Mouse (Mus musculus): Measurements from ENCODE around the gene Tango6. TPM values are rescaled to one million over a fixed set of nuclear protein-coding genes. Genes with fewer than 3 reads are reported as not detected.

Gene Tango6
- polyA plus RNA-seq, 1 experiment from 2014 or later, result 10.1 TPM

- ATAC-seq (ENCODE audit: insufficient number of reproducible peaks, insufficient read depth, low FRiP score, low read depth), result no peak
- H3K36me3 ChIP-seq (ENCODE audit: control insufficient read depth, insufficient read depth, low read length), result no peaks in the 10 kb centered on the region
- H3K27me3 ChIP-seq (ENCODE audit: control insufficient read depth, insufficient read depth, low read length), result no peaks in the 10 kb centered on the region
- no peaks in the 10 kb centered on the region for H3K9me3 ChIP-seq (ENCODE audit: control insufficient read depth, low read depth, low read length)
- no peak overlapping the region for H3K27ac ChIP-seq (ENCODE audit: low read length)
- H3K9ac ChIP-seq (replicated peaks; ENCODE audit: low read depth, low read length), result no peak overlapping the region
- H3K4me1 ChIP-seq (ENCODE audit: control insufficient read depth, insufficient read depth, low read length), result no peaks in the 10 kb centered on the region
- 97% methylated on average over 15 of the region's 15 CpGs for WGBS
- no peak overlapping the region for H3K4me3 ChIP-seq (ENCODE audit: low read depth, low read length)
- no peak overlapping the region for H3K4me2 ChIP-seq (replicated peaks; ENCODE audit: low read depth, low read length)
Measured at GRCm38 (mm10) chr8:106674318-106674717, 8.6 kb upstream of the Tango6 start.

- Histone ChIP-seq H3K27me3 (ENCODE audit: control insufficient read depth, insufficient read depth, low read length) (no peaks in the 10 kb centered on the region), H3K4me1 (ENCODE audit: control insufficient read depth, insufficient read depth, low read length) (no peaks in the 10 kb centered on the region), H3K27ac (ENCODE audit: low read length) (no peak overlapping the region), H3K36me3 (ENCODE audit: control insufficient read depth, insufficient read depth, low read length) (no peaks in the 10 kb centered on the region), H3K4me2 (replicated peaks; ENCODE audit: low read depth, low read length) (no peak overlapping the region), H3K4me3 (ENCODE audit: low read depth, low read length) (no peak overlapping the region), H3K9me3 (ENCODE audit: control insufficient read depth, low read depth, low read length) (no peaks in the 10 kb centered on the region), H3K9ac (replicated peaks; ENCODE audit: low read depth, low read length) (no peak overlapping the region)
- no peak for ATAC-seq (ENCODE audit: insufficient number of reproducible peaks, insufficient read depth, low FRiP score, low read depth)
- WGBS, result 79% methylated on average over 8 of the region's 8 CpGs
Measured at GRCm38 (mm10) chr8:106674894-106675293, 8.0 kb upstream of the Tango6 start.

- H3K27me3 ChIP-seq (ENCODE audit: control insufficient read depth, insufficient read depth, low read length), result no peaks in the 10 kb centered on the region
- no peak overlapping the region for H3K27ac ChIP-seq (ENCODE audit: low read length)
- H3K9me3 ChIP-seq (ENCODE audit: control insufficient read depth, low read depth, low read length), result no peaks in the 10 kb centered on the region
- no peak overlapping the region for H3K4me3 ChIP-seq (ENCODE audit: low read depth, low read length)
- H3K36me3 ChIP-seq (ENCODE audit: control insufficient read depth, insufficient read depth, low read length), result no peaks in the 10 kb centered on the region
- no peak for ATAC-seq (ENCODE audit: insufficient number of reproducible peaks, insufficient read depth, low FRiP score, low read depth)
- WGBS, result 90% methylated on average over 4 of the region's 4 CpGs
- no peak overlapping the region for H3K4me2 ChIP-seq (replicated peaks; ENCODE audit: low read depth, low read length)
- H3K9ac ChIP-seq (replicated peaks; ENCODE audit: low read depth, low read length), result no peak overlapping the region
- H3K4me1 ChIP-seq (ENCODE audit: control insufficient read depth, insufficient read depth, low read length), result peaks cover 6% of the 10 kb centered on the region; the same call in 1 of the 2 replicates
Measured at GRCm38 (mm10) chr8:106684387-106684786, 1.5 kb downstream of the Tango6 start.

GRCm38 (mm10) chr8:106687479-106687878 lies 4.6 kb downstream of the Tango6 start:
- peaks cover 3% of the 10 kb centered on the region for H3K36me3 ChIP-seq (ENCODE audit: control insufficient read depth, insufficient read depth, low read length)
- no peak for ATAC-seq (ENCODE audit: insufficient number of reproducible peaks, insufficient read depth, low FRiP score, low read depth)
- no peaks in the 10 kb centered on the region for H3K9me3 ChIP-seq (ENCODE audit: control insufficient read depth, low read depth, low read length)
- H3K4me1 ChIP-seq (ENCODE audit: control insufficient read depth, insufficient read depth, low read length), result peaks cover 6% of the 10 kb centered on the region; the same call in 1 of the 2 replicates
- H3K4me2 ChIP-seq (replicated peaks; ENCODE audit: low read depth, low read length), result no peak overlapping the region
- H3K27ac ChIP-seq (ENCODE audit: low read length), result no peak overlapping the region
- no peaks in the 10 kb centered on the region for H3K27me3 ChIP-seq (ENCODE audit: control insufficient read depth, insufficient read depth, low read length)
- no peak overlapping the region for H3K4me3 ChIP-seq (ENCODE audit: low read depth, low read length)
- no peak overlapping the region for H3K9ac ChIP-seq (replicated peaks; ENCODE audit: low read depth, low read length)
- WGBS, result 3% methylated on average over 4 of the region's 4 CpGs

GRCm38 (mm10) chr8:106697748-106698248 lies 14.9 kb downstream of the Tango6 start:
- WGBS, result 87% methylated on average over 3 of the region's 3 CpGs
- H3K4me2 ChIP-seq (replicated peaks; ENCODE audit: low read depth, low read length), result no peak overlapping the region
- no peaks in the 10 kb centered on the region for H3K4me1 ChIP-seq (ENCODE audit: control insufficient read depth, insufficient read depth, low read length)
- H3K9ac ChIP-seq (replicated peaks; ENCODE audit: low read depth, low read length), result no peak overlapping the region
- H3K36me3 ChIP-seq (ENCODE audit: control insufficient read depth, insufficient read depth, low read length), result peaks cover 25% of the 10 kb centered on the region
- H3K9me3 ChIP-seq (ENCODE audit: control insufficient read depth, low read depth, low read length), result no peaks in the 10 kb centered on the region
- H3K27ac ChIP-seq (ENCODE audit: low read length), result no peak overlapping the region
- no peak for ATAC-seq (ENCODE audit: insufficient number of reproducible peaks, insufficient read depth, low FRiP score, low read depth)
- H3K4me3 ChIP-seq (ENCODE audit: low read depth, low read length), result no peak overlapping the region
- H3K27me3 ChIP-seq (ENCODE audit: control insufficient read depth, insufficient read depth, low read length), result no peaks in the 10 kb centered on the region

GRCm38 (mm10) chr8:106699588-106699987 lies 16.7 kb downstream of the Tango6 start:
- 78% methylated on average over 5 of the region's 5 CpGs for WGBS
- H3K4me3 ChIP-seq (ENCODE audit: low read depth, low read length), result no peak overlapping the region
- H3K27ac ChIP-seq (ENCODE audit: low read length), result no peak overlapping the region

GRCm38 (mm10) chr8:106700131-106700530 lies 17.3 kb downstream of the Tango6 start:
- WGBS, result 93% methylated on average over 6 of the region's 6 CpGs
- H3K4me1 ChIP-seq (ENCODE audit: control insufficient read depth, insufficient read depth, low read length), result peaks cover 5% of the 10 kb centered on the region; the same call in 1 of the 2 replicates
- H3K27me3 ChIP-seq (ENCODE audit: control insufficient read depth, insufficient read depth, low read length), result no peaks in the 10 kb centered on the region
- H3K9me3 ChIP-seq (ENCODE audit: control insufficient read depth, low read depth, low read length), result no peaks in the 10 kb centered on the region
- no peak overlapping the region for H3K4me3 ChIP-seq (ENCODE audit: low read depth, low read length)
- H3K27ac ChIP-seq (ENCODE audit: low read length), result no peak overlapping the region
- H3K4me2 ChIP-seq (replicated peaks; ENCODE audit: low read depth, low read length), result no peak overlapping the region
- ATAC-seq (ENCODE audit: insufficient number of reproducible peaks, insufficient read depth, low FRiP score, low read depth), result no peak
- no peak overlapping the region for H3K9ac ChIP-seq (replicated peaks; ENCODE audit: low read depth, low read length)
- peaks cover 24% of the 10 kb centered on the region for H3K36me3 ChIP-seq (ENCODE audit: control insufficient read depth, insufficient read depth, low read length)

More at GRCm38 (mm10) chr8:106699588-106699987, 16.7 kb downstream of the Tango6 start:
- Histone ChIP-seq H3K27me3 (ENCODE audit: control insufficient read depth, insufficient read depth, low read length) (no peaks in the 10 kb centered on the region), H3K9ac (replicated peaks; ENCODE audit: low read depth, low read length) (no peak overlapping the region), H3K36me3 (ENCODE audit: control insufficient read depth, insufficient read depth, low read length) (peaks cover 24% of the 10 kb centered on the region), H3K4me1 (ENCODE audit: control insufficient read depth, insufficient read depth, low read length) (peaks cover 2% of the 10 kb centered on the region; the same call in 1 of the 2 replicates), H3K9me3 (ENCODE audit: control insufficient read depth, low read depth, low read length) (no peaks in the 10 kb centered on the region), H3K4me2 (replicated peaks; ENCODE audit: low read depth, low read length) (no peak overlapping the region)
- ATAC-seq (ENCODE audit: insufficient number of reproducible peaks, insufficient read depth, low FRiP score, low read depth), result no peak

- H3K9me3 ChIP-seq (ENCODE audit: control insufficient read depth, low read depth, low read length), result no peaks in the 10 kb centered on the region
- WGBS, result 90% methylated on average over 3 of the region's 3 CpGs
- H3K27me3 ChIP-seq (ENCODE audit: control insufficient read depth, insufficient read depth, low read length), result no peaks in the 10 kb centered on the region
- H3K27ac ChIP-seq (ENCODE audit: low read length), result no peak overlapping the region
- H3K36me3 ChIP-seq (ENCODE audit: control insufficient read depth, insufficient read depth, low read length), result peaks cover 24% of the 10 kb centered on the region
- H3K9ac ChIP-seq (replicated peaks; ENCODE audit: low read depth, low read length), result no peak overlapping the region
- H3K4me1 ChIP-seq (ENCODE audit: control insufficient read depth, insufficient read depth, low read length), result peaks cover 9% of the 10 kb centered on the region; the same call in 1 of the 2 replicates
- H3K4me2 ChIP-seq (replicated peaks; ENCODE audit: low read depth, low read length), result no peak overlapping the region
- no peak overlapping the region for H3K4me3 ChIP-seq (ENCODE audit: low read depth, low read length)
- ATAC-seq (ENCODE audit: insufficient number of reproducible peaks, insufficient read depth, low FRiP score, low read depth), result no peak
Measured at GRCm38 (mm10) chr8:106701360-106701759, 18.5 kb downstream of the Tango6 start.

Data from stomach, embryonic 14.5 days (tissue).